Comparison of ENCODE assay signal across 7 mouse cellular contexts in the genomic region with DNA sequence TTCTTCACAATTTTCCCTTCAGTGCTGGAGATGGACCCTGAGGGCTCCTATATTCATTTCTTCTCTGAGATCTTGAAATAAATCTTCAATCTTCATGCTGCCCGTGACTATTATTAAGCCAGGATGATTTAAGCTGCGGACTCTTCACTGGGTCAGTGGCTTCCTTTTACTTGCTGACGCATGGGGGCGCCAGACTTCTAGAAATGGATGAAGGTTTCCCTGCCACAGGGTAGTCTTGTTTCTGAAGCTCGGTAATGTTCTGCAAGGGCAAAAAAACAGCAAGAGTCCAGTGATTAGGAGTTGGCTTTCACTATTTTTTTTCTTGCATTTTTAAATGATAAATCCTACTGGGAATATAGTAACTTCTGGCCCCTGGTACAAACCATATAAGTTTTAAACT.
DNase-seq lines count a peak whose midpoint lies in the region; ATAC-seq lines count a peak whose summit lies in the region.

No protein-coding gene starts in this region.

- peak; percentile 82 for DNase-seq in ES-CJ7 (ENCODE audit: low read depth, low spot score)
- DNase-seq in adrenal gland, postnatal 14 days = peak; percentile 93
- DNase-seq in embryo, embryonic 9.5 days (ENCODE audit: extremely low spot score) = peak; percentile 72
- peak; percentile 60 to 67 for DNase-seq in layer of hippocampus, postnatal 36 days
- DNase-seq in mesoderm, embryonic 11.5 days (ENCODE audit: low read depth, low spot score) = peak; percentile 81
- peak; percentile 10 for DNase-seq in spleen, adult 12 weeks (ENCODE audit: low spot score)

- peak; percentile 78 to 85 for ATAC-seq in hematopoietic stem cell, adult 5-6 weeks (replicated peaks in 1 of 2; ENCODE audit: insufficient read depth in 1 of 2, low FRiP score in 2 of 2, low TSS enrichment in 1 of 2, low read depth in 1 of 2, poor library complexity in 2 of 2, severe bottlenecking in 2 of 2)

Comparison
In these comparisons a context has a peak if more than half of its experiments do, and no peak if none do; other contexts are left out.
1. Peak in every context shown above with its lines: DNase-seq and ATAC-seq.
2. DNase-seq: peak in every context shown above with its lines; median percentile 93 in adrenal gland, postnatal 14 days; 82 in ES-CJ7; 81 in mesoderm, embryonic 11.5 days; 72 in embryo, embryonic 9.5 days; 64 in layer of hippocampus, postnatal 36 days; 10 in spleen, adult 12 weeks.